Mouse (Mus musculus): ENCODE data around the gene Rasal1. TPM values are rescaled to one million over a fixed set of nuclear protein-coding genes. Genes with fewer than 3 reads are reported as not detected.
A peak's percentile ranks its signal among the peaks of the same experiment; 100 is the strongest.

Rasal1 gene
- polyA plus RNA-seq, 1 experiment from 2014 or later: 1.0 TPM

- no peaks in the 10 kb centered on the region for H3K9me3 ChIP-seq
- no peaks in the 10 kb centered on the region for H3K36me3 ChIP-seq (replicated peaks)
- no peak for ATAC-seq (replicated peaks)
- no peak overlapping the region for H3K4me3 ChIP-seq
- H3K27ac ChIP-seq: no peak overlapping the region
- peaks cover 34% of the 10 kb centered on the region for H3K27me3 ChIP-seq (replicated peaks)
- no peak overlapping the region for H3K4me2 ChIP-seq
- peaks cover 13% of the 10 kb centered on the region for H3K4me1 ChIP-seq
- no peak overlapping the region for H3K9ac ChIP-seq
- 41% methylated on average over 12 of the region's 12 CpGs for WGBS
These were observed 659 bp upstream of the Rasal1 start for GRCm38 (mm10) chr5:120647814-120648491.

- H3K9me3 ChIP-seq: no peaks in the 10 kb centered on the region
- peaks cover 34% of the 10 kb centered on the region for H3K27me3 ChIP-seq (replicated peaks)
- H3K27ac ChIP-seq: no peak overlapping the region
- peak overlapping the region; percentile 27 for H3K4me3 ChIP-seq
- WGBS: 4% methylated on average over 21 of the region's 21 CpGs
- ATAC-seq (replicated peaks): peak; percentile 45; the same call in 1 of the 2 replicates
- H3K4me2 ChIP-seq: peak overlapping the region; percentile 52
- H3K9ac ChIP-seq: no peak overlapping the region; the same call in 1 of the 2 replicates
- H3K36me3 ChIP-seq (replicated peaks): no peaks in the 10 kb centered on the region
- H3K4me1 ChIP-seq: peaks cover 13% of the 10 kb centered on the region
These were observed 842 bp downstream of the Rasal1 start for GRCm38 (mm10) chr5:120649374-120649933.

GRCm38 (mm10) chr5:120649938-120650337 is 1.3 kb downstream of the Rasal1 start:
- H3K9me3 ChIP-seq: no peaks in the 10 kb centered on the region
- no peak overlapping the region for H3K4me3 ChIP-seq
- WGBS: 27% methylated on average over 13 of the region's 13 CpGs
- H3K4me2 ChIP-seq: 0 out of 2 replicates have a peak overlapping the region, but pooled peaks have one; percentile 52
- peaks cover 13% of the 10 kb centered on the region for H3K4me1 ChIP-seq
- H3K9ac ChIP-seq: no peak overlapping the region
- ATAC-seq (replicated peaks): no peak
- H3K36me3 ChIP-seq (replicated peaks): no peaks in the 10 kb centered on the region
- H3K27me3 ChIP-seq (replicated peaks): peaks cover 34% of the 10 kb centered on the region
- H3K27ac ChIP-seq: no peak overlapping the region

- H3K27me3 ChIP-seq (replicated peaks): peaks cover 34% of the 10 kb centered on the region
- H3K9ac ChIP-seq: no peak overlapping the region
- no peaks in the 10 kb centered on the region for H3K36me3 ChIP-seq (replicated peaks)
- H3K27ac ChIP-seq: no peak overlapping the region
- H3K9me3 ChIP-seq: no peaks in the 10 kb centered on the region
- peaks cover 13% of the 10 kb centered on the region for H3K4me1 ChIP-seq
- 87% methylated on average over 5 of the region's 5 CpGs for WGBS
- H3K4me3 ChIP-seq: no peak overlapping the region
- ATAC-seq (replicated peaks): no peak
- no peak overlapping the region for H3K4me2 ChIP-seq
These were observed 2.6 kb downstream of the Rasal1 start for GRCm38 (mm10) chr5:120651230-120651629.

GRCm38 (mm10) chr5:120652915-120653701 is 4.5 kb downstream of the Rasal1 start:
- 86% methylated on average over 28 of the region's 28 CpGs for WGBS
- H3K4me2 ChIP-seq: no peak overlapping the region

GRCm38 (mm10) chr5:120653873-120654272 is 5.3 kb downstream of the Rasal1 start:
- Histone ChIP-seq H3K4me3 (no peak overlapping the region), H3K9ac (no peak overlapping the region), H3K9me3 (no peaks in the 10 kb centered on the region), H3K27ac (no peak overlapping the region), H3K36me3 (replicated peaks) (no peaks in the 10 kb centered on the region), H3K4me2 (no peak overlapping the region), H3K27me3 (replicated peaks) (peaks cover 21% of the 10 kb centered on the region), H3K4me1 (peaks cover 17% of the 10 kb centered on the region)
- no peak for ATAC-seq (replicated peaks)
- WGBS: 92% methylated on average over 2 of the region's 2 CpGs

More at GRCm38 (mm10) chr5:120652915-120653701, 4.5 kb downstream of the Rasal1 start:
- Histone ChIP-seq H3K4me3 (no peak overlapping the region), H3K9ac (no peak overlapping the region), H3K9me3 (no peaks in the 10 kb centered on the region), H3K36me3 (replicated peaks) (no peaks in the 10 kb centered on the region), H3K27me3 (replicated peaks) (peaks cover 29% of the 10 kb centered on the region), H3K4me1 (peaks cover 19% of the 10 kb centered on the region), H3K27ac (no peak overlapping the region)
- no peak for ATAC-seq (replicated peaks)

- H3K36me3 ChIP-seq (replicated peaks): no peaks in the 10 kb centered on the region
- peaks cover 15% of the 10 kb centered on the region for H3K4me1 ChIP-seq
- H3K27ac ChIP-seq: no peak overlapping the region
- WGBS: 88% methylated on average over 12 of the region's 12 CpGs
- H3K27me3 ChIP-seq (replicated peaks): no peaks in the 10 kb centered on the region
- H3K9me3 ChIP-seq: no peaks in the 10 kb centered on the region
- no peak for ATAC-seq (replicated peaks)
- H3K4me2 ChIP-seq: no peak overlapping the region
- no peak overlapping the region for H3K9ac ChIP-seq
- H3K4me3 ChIP-seq: no peak overlapping the region
These were observed 7.7 kb downstream of the Rasal1 start for GRCm38 (mm10) chr5:120656281-120656751.

- H3K4me1 ChIP-seq: peaks cover 19% of the 10 kb centered on the region
- ATAC-seq (replicated peaks): peak; percentile 74
- peak overlapping the region; percentile 85 for H3K27ac ChIP-seq
- no peak overlapping the region for H3K9ac ChIP-seq
- H3K36me3 ChIP-seq (replicated peaks): no peaks in the 10 kb centered on the region
- no peak overlapping the region for H3K4me3 ChIP-seq
- H3K9me3 ChIP-seq: no peaks in the 10 kb centered on the region
- H3K4me2 ChIP-seq: no peak overlapping the region
- H3K27me3 ChIP-seq (replicated peaks): no peaks in the 10 kb centered on the region
- 13% methylated on average over 5 of the region's 5 CpGs for WGBS
These were observed 12.2 kb downstream of the Rasal1 start for GRCm38 (mm10) chr5:120660816-120661215.

- Histone ChIP-seq H3K4me2 (no peak overlapping the region), H3K4me1 (peaks cover 9% of the 10 kb centered on the region), H3K27ac (no peak overlapping the region), H3K9me3 (no peaks in the 10 kb centered on the region), H3K9ac (no peak overlapping the region), H3K27me3 (replicated peaks) (0 out of 2 replicates have a peak, but pooled peaks cover 3% of the 10 kb centered on the region), H3K36me3 (replicated peaks) (no peaks in the 10 kb centered on the region), H3K4me3 (no peak overlapping the region)
- no peak for ATAC-seq (replicated peaks)
- 50% methylated on average over 2 of the region's 2 CpGs for WGBS
These were observed 16.3 kb downstream of the Rasal1 start for GRCm38 (mm10) chr5:120664888-120665287.

- 76% methylated on average over 7 of the region's 7 CpGs for WGBS
These were observed 20.1 kb downstream of the Rasal1 start for GRCm38 (mm10) chr5:120668761-120669160.

GRCm38 (mm10) chr5:120670132-120670531 is 21.5 kb downstream of the Rasal1 start:
- no peaks in the 10 kb centered on the region for H3K36me3 ChIP-seq (replicated peaks)
- WGBS: 91% methylated on average over 7 of the region's 7 CpGs
- ATAC-seq (replicated peaks): no peak
- 0 out of 2 replicates have a peak, but pooled peaks cover 3% of the 10 kb centered on the region for H3K27me3 ChIP-seq (replicated peaks)
- H3K9me3 ChIP-seq: no peaks in the 10 kb centered on the region
- no peak overlapping the region for H3K27ac ChIP-seq
- no peak overlapping the region for H3K9ac ChIP-seq
- peaks cover 4% of the 10 kb centered on the region for H3K4me1 ChIP-seq
- H3K4me2 ChIP-seq: no peak overlapping the region
- no peak overlapping the region for H3K4me3 ChIP-seq

More at GRCm38 (mm10) chr5:120668761-120669160, 20.1 kb downstream of the Rasal1 start:
- Histone ChIP-seq H3K27me3 (replicated peaks) (0 out of 2 replicates have a peak, but pooled peaks cover 3% of the 10 kb centered on the region), H3K4me2 (no peak overlapping the region), H3K27ac (no peak overlapping the region), H3K36me3 (replicated peaks) (no peaks in the 10 kb centered on the region), H3K9ac (no peak overlapping the region), H3K4me3 (no peak overlapping the region), H3K4me1 (no peaks in the 10 kb centered on the region), H3K9me3 (no peaks in the 10 kb centered on the region)
- no peak for ATAC-seq (replicated peaks)

GRCm38 (mm10) chr5:120671865-120672264 is 23.3 kb downstream of the Rasal1 start:
- H3K9ac ChIP-seq: no peak overlapping the region
- H3K36me3 ChIP-seq (replicated peaks): no peaks in the 10 kb centered on the region
- WGBS: 87% methylated on average over 3 of the region's 3 CpGs
- peaks cover 4% of the 10 kb centered on the region for H3K4me1 ChIP-seq
- H3K4me3 ChIP-seq: no peak overlapping the region
- no peaks in the 10 kb centered on the region for H3K27me3 ChIP-seq (replicated peaks)
- H3K4me2 ChIP-seq: no peak overlapping the region
- no peaks in the 10 kb centered on the region for H3K9me3 ChIP-seq
- no peak overlapping the region for H3K27ac ChIP-seq
- ATAC-seq (replicated peaks): no peak
